Mouse (Mus musculus) MEL (cell line): Measurements from ENCODE around the gene Epha6.

Experiments used
- CTCF ChIP-seq, 3 experiments: IDR thresholded peaks in 2 of 3; conservative IDR thresholded peaks in 1 of 3; 2 replicates each; pipeline ENCODE4 v1.5.1; 2011 to 2012; ENCODE audit warnings: low read length in 3 of 3, low read depth in 2 of 3, mild to moderate bottlenecking in 2 of 3, improper control_type of control experiment in 1 of 3, inconsistent platforms in 1 of 3, mixed read lengths in 1 of 3, moderate library complexity in 1 of 3; ENCODE audit not compliant: control insufficient read depth in 1 of 3, insufficient read depth in 1 of 3, poor library complexity in 1 of 3, severe bottlenecking in 1 of 3
- POLR2A ChIP-seq, 2 experiments: IDR thresholded peaks; 2 replicates each; pipeline ENCODE4 v1.6.1; 2011 to 2012; ENCODE audit warnings: low read length in 2 of 2, mild to moderate bottlenecking in 2 of 2, control low read depth in 1 of 2, improper control_type of control experiment in 1 of 2, low read depth in 1 of 2, moderate library complexity in 1 of 2; ENCODE audit not compliant: control insufficient read depth in 1 of 2, insufficient read depth in 1 of 2, poor library complexity in 1 of 2
- ZMIZ1 ChIP-seq: IDR thresholded peaks from 2 replicates; pipeline ENCODE4 v1.6.1; 2012; ENCODE audit warnings: low read depth, mild to moderate bottlenecking, inconsistent platforms, low read length, improper control_type of control experiment, moderate library complexity

- TF ChIP-seq POLR2A (IDR thresholded peaks at IDR 0.05; ENCODE audit: control insufficient read depth in 1 of 2, insufficient read depth in 1 of 2, low read depth in 1 of 2, low read length in 2 of 2, poor library complexity in 1 of 2) (no peak), CTCF (IDR thresholded peaks at IDR 0.05 in 2 of 3, conservative IDR thresholded peaks at IDR 0.05 in 1 of 3; ENCODE audit: control insufficient read depth in 1 of 3, insufficient read depth in 1 of 3, low read depth in 2 of 3, low read length in 3 of 3, poor library complexity in 1 of 3, severe bottlenecking in 1 of 3) (no peak), ZMIZ1 (no peak)
Observed at GRCm38 (mm10) chr16:60152439-60152838, 452.9 kb downstream of the Epha6 start.
